Comparison of ENCODE assay signal across 9 mouse cellular contexts in the genomic region with DNA sequence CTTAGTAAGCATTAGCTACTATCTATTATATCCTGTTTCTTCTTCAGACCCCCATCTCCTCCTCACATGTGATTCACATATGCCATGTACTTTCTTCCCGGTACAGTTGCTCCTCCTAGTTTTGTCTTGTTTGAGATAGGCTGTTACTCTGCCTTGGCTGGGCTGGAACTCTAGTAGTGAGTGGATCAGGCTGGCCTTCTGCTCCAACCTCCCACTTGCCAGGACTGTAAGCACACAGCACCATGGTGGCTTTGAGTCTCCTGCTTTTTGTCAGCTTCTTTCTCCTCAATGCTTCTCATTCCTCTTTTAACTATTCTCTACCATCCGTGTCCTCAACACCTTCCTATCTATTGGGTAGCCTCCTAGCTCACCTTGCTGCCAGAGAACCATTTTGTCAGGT. TPM values are rescaled to one million over a fixed set of nuclear protein-coding genes. Genes with fewer than 3 reads are reported as not detected.
DNase-seq lines count a peak whose midpoint lies in the region; ATAC-seq lines count a peak whose summit lies in the region.
"Had no signal": no experiment of that assay in that cellular context is flagged by ENCODE, and none has a peak within 500 bp of the region (broad histone marks: within the 10 kb centered on the region; RNA-seq: fewer than 3 reads in every experiment).

No protein-coding gene starts in this region.

- H3K27me3 ChIP-seq in heart, embryonic 16.5 days (ENCODE audit: control insufficient read depth, insufficient read depth, low read length), result no peaks in the 10 kb centered on the region
- H3K27me3 ChIP-seq in hindbrain, embryonic 11.5 days (ENCODE audit: control insufficient read depth, insufficient read depth, low read length), result no peaks in the 10 kb centered on the region
- H3K27me3 ChIP-seq in midbrain, embryonic 10.5 days (ENCODE audit: low read depth, poor library complexity, severe bottlenecking), result no peaks in the 10 kb centered on the region

- ATAC-seq in heart, embryonic 16.5 days (replicated peaks; ENCODE audit: extremely low read depth, insufficient read depth, low FRiP score), result no peak
- ATAC-seq in hindbrain, embryonic 11.5 days (ENCODE audit: low FRiP score), result no peak
- no peak for ATAC-seq in CD4-positive, CD25-positive, alpha-beta regulatory T cell, adult 4 months

- intact Hi-C loops in left cerebral cortex, postnatal 14 days (cut with DNase I), result no loop called here

- H3K4me3 ChIP-seq in heart, embryonic 16.5 days (ENCODE audit: low read length), result no peak overlapping the region
- H3K4me3 ChIP-seq in hindbrain, embryonic 11.5 days (ENCODE audit: low read depth, low read length), result no peak overlapping the region
- H3K4me3 ChIP-seq in midbrain, embryonic 10.5 days, result peak overlapping the region; percentile 88

- peaks cover 44% of the 10 kb centered on the region for H3K4me1 ChIP-seq in heart, embryonic 16.5 days (ENCODE audit: control insufficient read depth, insufficient read depth, low read length)
- peaks cover 6% of the 10 kb centered on the region for H3K4me1 ChIP-seq in hindbrain, embryonic 11.5 days (replicated peaks; ENCODE audit: control insufficient read depth, insufficient read depth, low read length)
- H3K4me1 ChIP-seq in midbrain, embryonic 10.5 days, result peaks cover 42% of the 10 kb centered on the region

- no peak overlapping the region for H3K4me2 ChIP-seq in heart, embryonic 16.5 days (ENCODE audit: low read depth, low read length)
- H3K4me2 ChIP-seq in hindbrain, embryonic 11.5 days (replicated peaks; ENCODE audit: low read depth, low read length), result no peak overlapping the region

- H3K36me3 ChIP-seq in heart, embryonic 16.5 days (ENCODE audit: control insufficient read depth, insufficient read depth), result no peaks in the 10 kb centered on the region; the same call in 1 of the 2 replicates
- H3K36me3 ChIP-seq in hindbrain, embryonic 11.5 days (ENCODE audit: control insufficient read depth, insufficient read depth, low read length), result no peaks in the 10 kb centered on the region
- H3K36me3 ChIP-seq in midbrain, embryonic 10.5 days, result peaks cover 9% of the 10 kb centered on the region

- 66% methylated on average over 2 of the region's 2 CpGs for WGBS in heart, embryonic 16.5 days
- 79% methylated on average over 2 of the region's 2 CpGs for WGBS in hindbrain, embryonic 11.5 days
- WGBS in midbrain, embryonic 10.5 days, result 60% methylated on average over 2 of the region's 2 CpGs

- no peak overlapping the region for H3K9ac ChIP-seq in heart, embryonic 16.5 days (ENCODE audit: low read length)
- peak overlapping the region; percentile 31; the same call in 1 of the 2 replicates for H3K9ac ChIP-seq in hindbrain, embryonic 11.5 days (ENCODE audit: low read depth, low read length)

- H3K27ac ChIP-seq in heart, embryonic 16.5 days (ENCODE audit: low read length), result peak overlapping the region; percentile 58
- H3K27ac ChIP-seq in hindbrain, embryonic 11.5 days (ENCODE audit: low read depth, low read length), result peak overlapping the region; percentile 99; the same call in 1 of the 2 replicates
- peak overlapping the region; percentile 99 for H3K27ac ChIP-seq in midbrain, embryonic 10.5 days (replicated peaks)

- no peaks in the 10 kb centered on the region for H3K9me3 ChIP-seq in heart, embryonic 16.5 days (replicated peaks; ENCODE audit: control insufficient read depth, low read length)
- H3K9me3 ChIP-seq in hindbrain, embryonic 11.5 days (ENCODE audit: control insufficient read depth, low read length), result no peaks in the 10 kb centered on the region
- H3K9me3 ChIP-seq in midbrain, embryonic 10.5 days (replicated peaks), result no peaks in the 10 kb centered on the region

- DNase-seq in heart, adult 18-20 months, result no peak
- peak; percentile 37 to 57 for DNase-seq in cerebellum, postnatal 25 days
- DNase-seq in hindbrain, embryonic 11.5 days (ENCODE audit: low spot score), result no peak
- no peak for DNase-seq in midbrain, embryonic 10.5 days (ENCODE audit: low spot score)
- no peak for DNase-seq in adrenal gland, postnatal 4 days (ENCODE audit: low spot score in 2 of 2)
- no peak for DNase-seq in left cerebral cortex, postnatal 14 days (ENCODE audit: low spot score in 2 of 2)
- DNase-seq: kidney, postnatal 10 days had no signal

RNA-seq across cellular contexts. Expression of a gene that starts 34.8 kb away (rescaled TPM):
- polyA plus RNA-seq in heart, embryonic 16.5 days (2015; fragmentation: Nextera tagmentation; extraction: Ambion mirVana), result 41.0 and 46.5 TPM in 2 replicates
- total RNA-seq in heart, adult 18-20 months (2021), result 10 to 100 TPM; 89.0 to 95.0 TPM
- 86.9 and 88.9 TPM in 2 replicates for polyA plus RNA-seq in hindbrain, embryonic 11.5 days (2014; fragmentation: Nextera tagmentation; extraction: Ambion mirVana)
- polyA plus RNA-seq in midbrain, embryonic 10.5 days (2016; fragmentation: Nextera tagmentation; extraction: Ambion mirVana), result 76.9 and 91.8 TPM in 2 replicates
- total RNA-seq in adrenal gland, postnatal 4 days (2021), result 100 to 1,000 TPM; 179 to 203 TPM
- total RNA-seq in left cerebral cortex, postnatal 14 days (2021), result 10 to 100 TPM; 58.5 to 60.8 TPM
- 10 to 100 TPM; 66.0 to 83.2 TPM for polyA plus RNA-seq in CD4-positive, CD25-positive, alpha-beta regulatory T cell, adult 4 months (2017; shearing (Covaris generic))

RNA-seq across cellular contexts. Expression of a gene that starts 35.1 kb away (rescaled TPM):
- polyA plus RNA-seq in heart, embryonic 16.5 days (2015; fragmentation: Nextera tagmentation; extraction: Ambion mirVana), result 5.9 and 7.0 TPM in 2 replicates
- 1 to 10 TPM; 4.1 to 5.7 TPM for total RNA-seq in heart, adult 18-20 months (2021)
- 11.4 and 12.2 TPM in 2 replicates for polyA plus RNA-seq in hindbrain, embryonic 11.5 days (2014; fragmentation: Nextera tagmentation; extraction: Ambion mirVana)
- 10.6 and 12.7 TPM in 2 replicates for polyA plus RNA-seq in midbrain, embryonic 10.5 days (2016; fragmentation: Nextera tagmentation; extraction: Ambion mirVana)
- 1 to 10 TPM; 6.1 to 8.3 TPM for total RNA-seq in adrenal gland, postnatal 4 days (2021)
- total RNA-seq in left cerebral cortex, postnatal 14 days (2021), result 1 to 10 TPM; 3.9 to 4.5 TPM
- 1 to 10 TPM; 4.8 to 6.1 TPM for polyA plus RNA-seq in CD4-positive, CD25-positive, alpha-beta regulatory T cell, adult 4 months (2017; shearing (Covaris generic))

RNA-seq across cellular contexts. Expression of a gene that starts 49.7 kb away (rescaled TPM):
- 1.9 and 3.2 TPM in 2 replicates for polyA plus RNA-seq in heart, embryonic 16.5 days (2015; fragmentation: Nextera tagmentation; extraction: Ambion mirVana)
- 10 to 100 TPM in 1 of 2 experiments, 1 to 10 TPM in 1; 7.4 to 11.9 TPM for total RNA-seq in heart, adult 18-20 months (2021)
- 3.1 and 4.4 TPM in 2 replicates for polyA plus RNA-seq in hindbrain, embryonic 11.5 days (2014; fragmentation: Nextera tagmentation; extraction: Ambion mirVana)
- 3.8 and 4.1 TPM in 2 replicates for polyA plus RNA-seq in midbrain, embryonic 10.5 days (2016; fragmentation: Nextera tagmentation; extraction: Ambion mirVana)
- total RNA-seq in adrenal gland, postnatal 4 days (2021), result 10 to 100 TPM; 11.5 to 11.6 TPM
- 1 to 10 TPM; 7.7 to 8.0 TPM for total RNA-seq in left cerebral cortex, postnatal 14 days (2021)
- 1 to 10 TPM; 4.5 to 5.7 TPM for polyA plus RNA-seq in CD4-positive, CD25-positive, alpha-beta regulatory T cell, adult 4 months (2017; shearing (Covaris generic))

Comparison
In these comparisons a context has a peak if more than half of its experiments do, and no peak if none do; other contexts are left out.
1. DNase-seq: peak in cerebellum, postnatal 25 days (2 of 2); none in heart, adult 18-20 months (0 of 2), hindbrain, embryonic 11.5 days (single experiment), midbrain, embryonic 10.5 days (single experiment), adrenal gland, postnatal 4 days (0 of 2) and left cerebral cortex, postnatal 14 days (0 of 2).
2. Peak in every context shown above with its lines, with median percentiles within 50 percentile points of each other: H3K27ac ChIP-seq.